Mouse (Mus musculus) kidney, postnatal 10 days (tissue): ENCODE measurements at regions not wholly inside any gene's neighbourhood (a gene's known extent, or its start where the extent isn't known, plus 50 kb on each side); places are given as distances from the start of the nearest gene placed in this dataset.
A peak's percentile ranks its signal among the peaks of the same experiment; 100 is the strongest.

Experiments
- DNase-seq: peaks from one replicate; pipeline ENCODE4 v3.0.0; 2021; ENCODE audit warnings: mixed read lengths

GRCm38 (mm10) chr16:97686561-97686960 is 75.6 kb upstream of the Tmprss2 start:
- DNase-seq: no peak

DNA sequence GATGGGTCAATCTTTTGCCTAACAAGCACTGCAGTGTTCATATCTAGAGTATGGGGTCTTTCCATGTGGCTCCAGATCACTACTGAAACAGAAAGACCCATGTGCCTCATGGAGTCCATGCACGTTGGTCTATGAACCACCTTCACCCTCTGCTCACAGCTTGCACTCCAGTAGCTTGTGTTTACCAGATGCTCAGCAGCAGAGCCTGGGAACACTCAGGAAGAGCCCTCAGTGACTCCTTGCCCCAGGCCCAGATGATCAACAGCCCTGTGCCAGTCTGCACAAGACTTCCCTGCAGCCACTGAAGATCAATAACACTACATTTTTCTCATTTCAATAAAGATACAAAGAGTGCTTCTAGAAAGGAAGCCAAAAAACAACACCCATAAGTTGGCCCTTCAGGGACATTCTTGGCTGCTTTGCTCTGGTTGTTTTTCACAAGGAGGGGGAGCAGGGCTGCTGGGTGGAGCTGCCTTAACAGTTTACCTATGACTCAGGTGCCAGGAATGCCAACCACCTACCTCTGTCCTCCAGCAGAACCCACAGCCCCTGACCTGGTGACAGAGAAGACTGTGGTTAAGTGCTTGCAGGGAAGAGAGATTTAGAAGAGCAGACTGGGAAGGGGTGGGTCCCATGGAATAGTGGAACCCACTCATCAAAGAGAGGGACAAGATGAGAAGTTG is 74.7 kb upstream of the Tmprss2 start:
- peak; percentile 46 for DNase-seq

DNA sequence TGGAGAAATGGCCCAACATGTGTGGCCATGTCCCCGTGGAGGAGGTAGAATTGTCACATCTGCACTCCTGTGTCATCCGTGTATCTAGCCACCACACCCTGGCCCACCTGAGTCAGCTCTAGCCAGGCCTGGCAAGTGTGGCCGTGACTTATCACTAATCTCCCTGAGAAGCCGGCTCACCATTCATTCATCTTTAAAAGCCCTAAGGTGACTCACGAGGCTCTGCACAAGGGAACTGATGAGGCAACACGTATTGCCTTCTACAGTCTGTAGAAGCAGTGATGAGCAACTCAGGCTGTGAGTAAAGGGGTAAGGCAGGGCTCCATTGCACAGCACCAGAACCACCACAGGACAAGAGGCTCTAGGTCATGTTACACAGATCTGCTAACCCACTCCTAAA is 70.2 kb upstream of the Tmprss2 start:
- DNase-seq: no peak

- no peak for DNase-seq
These were observed 68.8 kb upstream of the Tmprss2 start for GRCm38 (mm10) chr16:97679820-97680219.

- no peak for DNase-seq
These were observed 68.3 kb upstream of the Tmprss2 start for GRCm38 (mm10) chr16:97679252-97679651.

DNA sequence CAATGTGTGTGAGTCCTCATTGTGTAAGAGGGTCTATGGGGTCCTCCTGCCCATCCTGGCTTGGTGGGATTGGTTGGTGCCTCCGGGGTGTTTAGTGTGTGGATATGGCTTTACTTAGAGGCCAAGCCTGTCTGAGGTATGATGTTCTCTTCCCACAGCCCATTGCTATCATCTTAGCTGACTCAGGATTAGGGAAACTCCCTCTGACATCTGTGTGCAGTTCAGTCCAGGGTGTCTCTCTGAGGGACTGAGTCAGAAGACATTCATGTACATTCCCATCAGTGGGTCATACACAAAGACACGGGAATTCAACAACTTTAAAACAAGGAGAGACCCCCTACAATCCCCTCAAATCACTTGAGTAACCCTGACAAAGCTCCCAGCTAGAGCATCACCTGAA is 66.6 kb upstream of the Tmprss2 start:
- DNase-seq: no peak

DNA sequence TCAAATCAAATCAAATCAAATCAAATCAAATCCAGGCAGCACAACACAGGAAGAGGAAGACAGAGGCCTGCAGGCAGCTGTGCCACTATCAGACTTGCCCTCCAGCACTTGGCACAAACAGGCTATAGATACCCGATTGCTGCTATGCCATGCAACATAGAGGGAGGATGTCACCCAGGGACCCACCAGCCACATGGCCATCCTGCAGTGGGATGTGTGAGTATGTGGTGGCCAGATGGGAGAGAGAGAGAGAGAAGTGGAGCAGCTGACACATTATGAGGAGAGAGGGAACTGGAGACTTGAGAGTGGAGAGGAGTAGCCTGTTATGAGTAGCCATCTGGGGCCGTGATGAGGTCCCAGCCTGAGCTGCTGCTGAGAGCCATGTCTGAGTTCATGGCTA is 62.6 kb upstream of the Tmprss2 start:
- no peak for DNase-seq

- peak; percentile 47 for DNase-seq
These were observed 59.4 kb upstream of the Tmprss2 start for GRCm38 (mm10) chr16:97670131-97671038.

DNA sequence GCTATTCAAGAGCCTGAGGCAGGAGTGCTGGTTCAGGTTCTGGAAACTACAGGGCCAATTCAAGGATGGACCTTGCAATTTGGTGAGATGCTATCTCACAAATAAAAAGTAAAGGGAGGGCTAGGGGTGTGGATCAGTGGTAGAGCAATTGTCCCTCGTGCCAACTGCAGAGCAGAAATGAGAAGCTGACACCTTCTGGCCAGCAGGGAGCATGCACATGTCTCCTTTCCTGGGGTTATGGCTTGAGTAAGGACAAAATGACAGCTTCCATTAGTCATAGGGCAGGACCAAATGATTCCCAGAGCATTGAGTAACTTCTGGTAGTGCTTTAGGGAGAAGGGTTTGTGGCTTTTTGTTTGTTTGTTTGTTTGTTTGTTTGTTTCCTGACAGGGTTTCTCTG is 56.5 kb upstream of the Tmprss2 start:
- peak; percentile 19 for DNase-seq

- peak; percentile 12 for DNase-seq
These were observed 54.5 kb upstream of the Tmprss2 start for GRCm38 (mm10) chr16:97665518-97665917.
